Mouse (Mus musculus): Measurements from ENCODE around the gene Tbxas1.

DNA sequence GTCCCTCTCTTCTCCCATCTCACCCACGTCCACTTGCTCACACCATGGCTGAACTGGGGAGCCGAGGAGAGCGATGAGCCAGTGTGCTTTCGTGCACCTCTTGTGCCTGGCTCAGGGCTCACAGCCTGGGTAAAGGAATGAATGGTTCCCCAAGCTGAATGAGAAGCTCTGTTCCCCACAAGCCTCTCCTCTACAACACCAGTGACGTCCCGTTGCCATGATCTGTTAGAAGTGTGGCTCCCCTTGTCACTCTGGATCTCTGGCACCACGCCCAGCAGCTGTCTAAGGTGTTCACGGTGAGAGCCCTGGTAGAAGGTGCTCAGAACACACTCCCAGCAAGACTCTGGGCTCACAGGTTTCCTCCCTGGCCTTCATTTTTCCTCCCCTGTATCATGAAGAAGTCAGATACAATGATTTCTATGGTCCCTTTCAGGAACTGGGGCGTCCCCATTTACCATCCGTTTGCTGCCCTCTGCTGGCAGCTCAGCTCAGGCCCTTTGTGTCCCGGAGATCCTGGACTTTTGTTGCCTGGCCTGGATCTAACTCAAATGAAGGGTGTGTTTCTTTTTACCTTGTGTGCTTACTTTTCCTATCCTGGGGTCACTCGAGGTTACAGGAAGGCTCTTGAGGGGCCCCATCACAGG, 191.9 kb downstream of the Tbxas1 start:
- peak; percentile 93 for TF ChIP-seq CTCF (IDR thresholded peaks at IDR 0.05; ENCODE audit: low read depth)
- no peak for TF ChIP-seq EP300 (IDR thresholded peaks at IDR 0.05; ENCODE audit: low read depth)

Data from liver, embryonic 14.5 days (tissue).